Mouse (Mus musculus) thymus, adult 2 months (tissue): ENCODE results near the gene Gpx1. TPM values are rescaled to one million over a fixed set of nuclear protein-coding genes. Genes with fewer than 3 reads are reported as not detected.

Experiments
- DNase-seq: peaks from one replicate; pipeline ENCODE4 v3.0.0; 2021
- H3K27ac ChIP-seq: fragments of 200-500 bp; 2 replicates; pipeline ENCODE4 v1.5.1; 2012; ENCODE audit warnings: low read length, control low read depth; ENCODE audit not compliant: control insufficient read depth, insufficient read depth
- H3K27me3 ChIP-seq: fragments of 200-500 bp; 2 replicates; pipeline ENCODE4 v1.6.1; 2012; ENCODE audit warnings: mild to moderate bottlenecking, low read length, moderate library complexity, mixed read lengths; ENCODE audit not compliant: control insufficient read depth, insufficient read depth
- H3K36me3 ChIP-seq: fragments of 200-500 bp; 2 replicates; pipeline ENCODE4 v1.6.1; 2012; ENCODE audit warnings: mild to moderate bottlenecking, low read length, moderate library complexity; ENCODE audit not compliant: control insufficient read depth, insufficient read depth
- H3K4me1 ChIP-seq: fragments of 200-500 bp; replicated peaks from 2 replicates; pipeline ENCODE4 v1.6.1; 2012; ENCODE audit warnings: low read length; ENCODE audit not compliant: control insufficient read depth, insufficient read depth
- H3K4me3 ChIP-seq: fragments of 200-500 bp; 2 replicates; pipeline ENCODE4 v1.5.1; 2012; ENCODE audit warnings: mild to moderate bottlenecking, low read length, control low read depth, moderate library complexity; ENCODE audit not compliant: control insufficient read depth, insufficient read depth
- CTCF ChIP-seq: fragments of 200-500 bp; IDR thresholded peaks from 2 replicates; pipeline ENCODE4 v1.5.1; 2012; ENCODE audit warnings: mild to moderate bottlenecking, control low read depth, low read length, moderate library complexity, borderline replicate concordance; ENCODE audit not compliant: control insufficient read depth, poor library complexity, insufficient read depth; ENCODE audit errors: extremely low read depth
- POLR2A ChIP-seq: fragments of 200-500 bp; IDR thresholded peaks from 2 replicates; pipeline ENCODE4 v1.6.1; 2012; ENCODE audit warnings: mild to moderate bottlenecking, low read length, control low read depth, moderate library complexity; ENCODE audit not compliant: control insufficient read depth, poor library complexity, insufficient read depth; ENCODE audit errors: extremely low read depth
- WGBS: fragments of 180-500 bp; shearing (Covaris S2); methylation state at CpG from one replicate; pipeline ENCODE4 v1.1.7; 2018; 5-methylcytosine and 5-hydroxymethylcytosine counted together
- polyA plus RNA-seq: library from polyadenylated mRNA; depleted of rRNA; stranded (reverse); fragments of >200 nt; gene quantifications from 2 replicates; pipeline ENCODE4 v1.2.3, GENCODE M21; 2012

Gpx1 gene
- polyA plus RNA-seq, 1 experiment, result 899 TPM

GRCm38 (mm10) chr9:108338551-108338885 lies 185 bp upstream of the Gpx1 start:
- peaks cover 28% of the 10 kb centered on the region for H3K4me1 ChIP-seq
- DNase-seq, result no peak
- H3K36me3 ChIP-seq, result peaks cover 22% of the 10 kb centered on the region
- TF ChIP-seq POLR2A (no peak), CTCF (no peak)
- H3K27ac ChIP-seq, result peak overlapping the region; percentile 75
- 41% methylated on average over 6 of the region's 6 CpGs for WGBS
- H3K27me3 ChIP-seq, result no peaks in the 10 kb centered on the region
- H3K4me3 ChIP-seq, result no peak overlapping the region

- Histone ChIP-seq H3K27ac (peak overlapping the region; percentile 88), H3K36me3 (peaks cover 8% of the 10 kb centered on the region), H3K27me3 (no peaks in the 10 kb centered on the region), H3K4me3 (peak overlapping the region; percentile 95), H3K4me1 (peaks cover 28% of the 10 kb centered on the region)
- TF ChIP-seq CTCF (no peak), POLR2A (no peak)
- WGBS, result 2% methylated on average over 20 of the region's 20 CpGs
- DNase-seq, result peak; percentile 38
Measured at GRCm38 (mm10) chr9:108339886-108340257, 1.2 kb downstream of the Gpx1 start.

- Histone ChIP-seq H3K27me3 (no peaks in the 10 kb centered on the region), H3K27ac (peak overlapping the region; percentile 88), H3K4me3 (peak overlapping the region; percentile 95), H3K4me1 (peaks cover 28% of the 10 kb centered on the region), H3K36me3 (peaks cover 2% of the 10 kb centered on the region)
- DNase-seq, result peak; percentile 34
- 6% methylated on average over 10 of the region's 10 CpGs for WGBS
- TF ChIP-seq CTCF (no peak), POLR2A (no peak)
Measured at GRCm38 (mm10) chr9:108340258-108341138, 1.8 kb downstream of the Gpx1 start.

DNA sequence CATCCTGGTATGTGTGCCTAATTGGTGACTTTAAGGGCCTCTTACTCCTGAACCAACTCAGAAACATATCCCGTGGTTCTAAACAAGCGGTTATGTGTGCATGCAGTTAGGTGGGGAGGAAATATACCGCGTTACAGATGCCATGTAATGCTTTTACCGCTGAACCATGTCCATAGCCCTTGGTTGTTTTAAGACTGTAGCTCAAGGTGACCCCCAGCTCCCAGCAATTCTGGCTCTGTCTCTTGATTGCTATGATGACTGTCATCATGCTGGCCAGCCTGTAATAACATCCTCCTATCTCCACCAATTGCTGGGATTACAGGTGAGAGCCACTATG lies 2.4 kb downstream of the Gpx1 start:
- TF ChIP-seq CTCF (no peak), POLR2A (no peak)
- DNase-seq, result peak; percentile 9
- H3K27ac ChIP-seq, result peak overlapping the region; percentile 29
- no peaks in the 10 kb centered on the region for H3K27me3 ChIP-seq
- WGBS, result 23% methylated on average over 5 of the region's 5 CpGs
- H3K4me1 ChIP-seq, result peaks cover 28% of the 10 kb centered on the region
- H3K4me3 ChIP-seq, result no peak overlapping the region
- H3K36me3 ChIP-seq, result no peaks in the 10 kb centered on the region

DNA sequence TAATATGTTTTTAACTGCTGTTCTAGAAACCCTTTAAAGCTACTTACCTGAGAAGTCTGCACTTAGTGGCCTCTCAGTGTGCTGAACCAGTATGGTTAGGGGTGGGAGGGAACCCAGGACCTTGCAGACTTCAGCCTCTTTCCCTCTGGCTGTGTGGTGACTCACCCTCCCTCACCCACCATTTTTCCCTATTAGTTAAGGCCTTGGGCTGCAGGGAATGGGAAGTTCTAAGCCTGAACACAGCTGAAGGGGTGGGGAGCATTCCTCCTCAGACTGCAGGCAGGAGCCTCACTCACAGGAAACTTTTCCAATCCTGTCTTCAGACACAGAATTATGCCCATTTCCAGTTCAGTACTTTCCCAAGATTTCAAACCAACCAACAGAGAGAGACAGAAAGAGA lies 3.1 kb downstream of the Gpx1 start:
- DNase-seq, result no peak
- Histone ChIP-seq H3K27me3 (no peaks in the 10 kb centered on the region), H3K27ac (peak overlapping the region; percentile 4; the same call in 1 of the 2 replicates), H3K4me1 (peaks cover 30% of the 10 kb centered on the region), H3K36me3 (no peaks in the 10 kb centered on the region), H3K4me3 (no peak overlapping the region)
- no peak for TF ChIP-seq CTCF
- TF ChIP-seq POLR2A, result no peak

DNA sequence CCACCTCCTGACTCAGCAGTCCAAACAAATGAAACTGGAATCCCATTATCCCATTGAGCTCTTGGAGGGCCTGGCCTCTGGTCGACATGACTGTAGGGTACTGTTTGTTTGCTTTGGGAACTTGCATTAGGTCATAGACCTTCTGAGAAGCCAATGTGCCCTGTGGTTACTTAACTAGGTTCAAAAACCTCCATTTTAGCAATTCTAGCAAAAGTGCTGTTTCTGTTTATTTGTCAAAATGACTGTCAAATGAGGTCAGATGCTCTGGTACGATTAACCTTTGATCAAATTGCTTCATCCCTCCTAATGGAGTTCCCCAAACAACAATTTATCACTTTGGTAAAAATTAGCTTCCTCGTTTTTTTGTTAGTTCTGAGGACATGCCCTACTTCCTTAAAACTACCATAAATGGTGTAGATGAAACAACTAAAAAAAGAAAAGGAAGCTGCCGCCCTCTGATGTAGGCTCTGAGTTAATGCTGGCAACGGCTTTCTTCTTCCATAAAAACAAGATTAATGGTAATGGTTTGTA lies 3.7 kb downstream of the Gpx1 start:
- TF ChIP-seq CTCF, result no peak
- TF ChIP-seq POLR2A, result no peak
- Histone ChIP-seq H3K27me3 (no peaks in the 10 kb centered on the region), H3K4me3 (no peak overlapping the region), H3K4me1 (peaks cover 33% of the 10 kb centered on the region), H3K27ac (0 out of 2 replicates have a peak overlapping the region, but pooled peaks have one; percentile 45), H3K36me3 (no peaks in the 10 kb centered on the region)
- DNase-seq, result peak; percentile 30
- 2% methylated on average over 5 of the region's 5 CpGs for WGBS
